Mouse (Mus musculus) ES-E14 (cell line): ENCODE results near the gene Atxn1. TPM values are rescaled to one million over a fixed set of nuclear protein-coding genes. Genes with fewer than 3 reads are reported as not detected.

Experiments used
- DNase-seq: peaks from one replicate; pipeline ENCODE4 v3.0.0-alpha.2; 2013; ENCODE audit warnings: low read depth, low spot score
- H3K27ac ChIP-seq: 2 replicates; pipeline ENCODE4 v1.5.1; 2012; ENCODE audit warnings: low read depth, mild to moderate bottlenecking, low read length, moderate library complexity, mixed read lengths; ENCODE audit not compliant: poor library complexity, insufficient read depth, severe bottlenecking
- H3K36me3 ChIP-seq: 2 replicates; pipeline ENCODE4 v1.6.1; 2012; ENCODE audit warnings: mild to moderate bottlenecking, low read length, moderate library complexity, mixed read lengths; ENCODE audit not compliant: control insufficient read depth, poor library complexity, insufficient read depth, severe bottlenecking
- H3K4me1 ChIP-seq, 2 experiments: fragments of 150-350 bp in 1 of 2; sonication (generic) in 1 of 2; 2 replicates each; pipeline ENCODE4 v1.6.1; 2012; ENCODE audit warnings: low read length in 2 of 2, mild to moderate bottlenecking in 1 of 2, mixed read lengths in 1 of 2; ENCODE audit not compliant: control insufficient read depth in 2 of 2, insufficient read depth in 2 of 2, poor library complexity in 1 of 2
- H3K4me3 ChIP-seq, 2 experiments: fragments of 150-350 bp in 1 of 2; sonication (generic) in 1 of 2; 2 replicates each; pipeline ENCODE4 v1.5.1; 2012; ENCODE audit warnings: low read length in 2 of 2, low read depth in 1 of 2, mild to moderate bottlenecking in 1 of 2, mixed read lengths in 1 of 2; ENCODE audit not compliant: insufficient read depth in 1 of 2, poor library complexity in 1 of 2, severe bottlenecking in 1 of 2
- H3K9ac ChIP-seq: 2 replicates; pipeline ENCODE4 v1.6.1; 2012; ENCODE audit warnings: low read depth, mild to moderate bottlenecking, low read length, mixed read lengths; ENCODE audit not compliant: poor library complexity, insufficient read depth, severe bottlenecking
- H3K9me3 ChIP-seq: fragments of 150-350 bp; sonication (generic); 2 replicates; pipeline ENCODE4 v1.6.1; 2012; ENCODE audit warnings: low read depth, mild to moderate bottlenecking, low read length; ENCODE audit not compliant: control insufficient read depth, insufficient read depth
- CHD2 ChIP-seq: IDR thresholded peaks from 2 replicates; pipeline ENCODE4 v1.6.1; 2014; ENCODE audit warnings: mild to moderate bottlenecking, low read depth, low read length, inconsistent platforms
- HCFC1 ChIP-seq: IDR thresholded peaks from 2 replicates; pipeline ENCODE4 v1.6.1; 2012; ENCODE audit warnings: low read length, inconsistent platforms, borderline replicate concordance; ENCODE audit not compliant: insufficient read depth
- MAFK ChIP-seq: IDR thresholded peaks from 2 replicates; pipeline ENCODE4 v1.6.1; 2014; ENCODE audit warnings: mild to moderate bottlenecking, low read depth, low read length, inconsistent platforms; ENCODE audit not compliant: insufficient read depth
- ZC3H11A ChIP-seq: IDR thresholded peaks from 2 replicates; pipeline ENCODE4 v1.6.1; 2012; ENCODE audit warnings: low read depth, mild to moderate bottlenecking, inconsistent platforms, low read length, borderline replicate concordance
- ZNF384 ChIP-seq: IDR thresholded peaks from 2 replicates; pipeline ENCODE4 v1.6.1; 2012; ENCODE audit warnings: low read depth, low read length, inconsistent platforms
- in situ Hi-C, 2 experiments: fragments of 600-800 bp; cut with MboI; formaldehyde crosslinking; loops; one replicate each; pipeline ENCODE4 v1.15.1; 2025; ENCODE audit warnings: low sequenced_read_pairs in 2 of 2, inconsistent platforms in 1 of 2; ENCODE audit not compliant: unreplicated experiment in 2 of 2
- total RNA-seq: library from RNA; depleted of rRNA; stranded (reverse); fragments of 300-350 nt; gene quantifications from 2 replicates; pipeline ENCODE4 v1.2.3, GENCODE M21; 2012

The Atxn1 gene
- total RNA-seq, 1 experiment, result 7.8 TPM

DNA sequence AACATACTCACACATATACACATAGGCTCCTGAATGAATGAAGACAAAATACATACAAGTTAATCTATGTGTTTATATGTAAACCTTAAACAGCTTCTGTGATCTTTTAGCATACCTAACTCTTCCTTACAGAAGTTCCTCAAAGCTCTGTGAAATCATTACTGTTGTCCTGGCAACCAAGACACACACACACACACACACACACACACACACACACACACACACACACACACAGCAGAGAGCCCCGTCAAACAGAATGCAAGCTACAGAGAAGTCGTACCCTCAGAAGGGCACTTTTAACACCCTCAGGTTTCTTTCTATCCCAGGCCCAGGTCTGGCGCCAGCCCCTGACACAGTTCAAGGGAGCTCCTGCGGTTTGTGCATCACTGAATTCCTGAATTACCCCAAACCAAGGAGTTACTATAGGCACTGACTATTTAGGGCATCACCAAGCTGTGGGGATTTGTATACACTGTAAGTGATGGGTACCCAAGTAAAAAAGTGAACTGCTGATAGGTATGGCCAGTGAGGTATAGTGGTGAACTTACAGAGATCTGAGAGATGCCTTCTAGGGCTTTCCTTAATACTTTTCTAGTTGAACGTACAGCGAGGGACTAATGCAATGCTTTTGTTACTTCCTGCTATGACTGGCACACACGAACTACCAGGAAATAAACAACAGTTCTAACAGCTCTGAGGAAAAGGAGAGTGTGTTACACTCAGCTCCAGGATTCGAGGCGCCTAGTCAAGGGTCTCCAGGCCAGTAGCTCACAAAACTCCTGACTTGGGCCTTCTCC lies 75.7 kb downstream of the Atxn1 start:
- H3K27ac ChIP-seq, result no peak overlapping the region
- in situ Hi-C loops, result no loop called here
- DNase-seq, result no peak
- H3K9ac ChIP-seq, result no peak overlapping the region
- no peaks in the 10 kb centered on the region for H3K4me1 ChIP-seq
- TF ChIP-seq CHD2 (no peak), ZC3H11A (no peak), MAFK (no peak), ZNF384 (no peak), HCFC1 (no peak)
- no peaks in the 10 kb centered on the region for H3K36me3 ChIP-seq
- no peak overlapping the region for H3K4me3 ChIP-seq
- H3K9me3 ChIP-seq, result no peaks in the 10 kb centered on the region

DNA sequence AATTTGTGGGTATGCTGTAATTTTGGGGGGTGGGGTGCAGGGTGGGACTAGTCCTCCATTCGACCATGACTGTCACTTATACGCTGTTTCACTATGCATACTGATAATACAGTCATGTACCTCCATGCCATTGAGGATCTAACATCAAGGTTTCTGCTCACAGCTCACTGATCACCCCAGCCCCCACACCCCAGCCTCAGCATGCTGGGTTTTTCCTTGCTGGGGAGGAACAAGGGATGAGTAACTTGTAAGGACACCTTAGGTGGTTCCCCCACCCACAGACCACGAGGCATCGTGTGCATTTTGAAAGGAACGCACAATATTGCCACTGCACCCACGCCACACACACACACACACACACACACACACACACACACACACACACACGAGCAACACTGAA lies 79.9 kb downstream of the Atxn1 start:
- in situ Hi-C loops, result no loop called here
- no peak overlapping the region for H3K4me3 ChIP-seq
- no peak overlapping the region for H3K27ac ChIP-seq
- DNase-seq, result no peak
- no peaks in the 10 kb centered on the region for H3K4me1 ChIP-seq
- no peaks in the 10 kb centered on the region for H3K9me3 ChIP-seq
- H3K9ac ChIP-seq, result no peak overlapping the region
- TF ChIP-seq ZNF384, result no peak
- no peak for TF ChIP-seq MAFK
- no peak for TF ChIP-seq HCFC1
- TF ChIP-seq CHD2, result no peak
- TF ChIP-seq ZC3H11A, result no peak
- no peaks in the 10 kb centered on the region for H3K36me3 ChIP-seq

DNA sequence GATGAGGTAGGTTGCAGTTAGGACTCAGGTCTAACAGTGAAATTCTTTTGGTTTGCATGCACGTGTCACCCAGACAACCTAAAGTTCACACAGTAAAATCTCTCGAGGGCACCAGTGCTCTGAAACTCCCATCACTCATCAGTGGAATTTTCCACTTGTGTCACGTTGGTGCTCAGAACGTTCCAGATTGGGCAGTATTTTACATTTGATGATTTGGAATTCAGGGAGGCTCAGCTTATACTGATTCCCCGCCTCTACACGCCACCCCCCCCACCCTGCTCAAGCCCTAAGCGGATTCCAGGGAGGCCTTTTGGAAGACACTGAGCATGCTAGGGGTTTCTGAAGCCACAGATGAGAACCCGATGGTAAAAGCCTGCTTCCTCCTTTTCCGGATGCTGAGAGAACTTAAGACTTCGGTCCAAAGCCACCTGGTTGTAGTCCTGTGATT lies 81.0 kb downstream of the Atxn1 start:
- no peak overlapping the region for H3K27ac ChIP-seq
- no peak overlapping the region for H3K4me3 ChIP-seq
- H3K9ac ChIP-seq, result no peak overlapping the region
- DNase-seq, result no peak
- in situ Hi-C loops, result no loop called here
- H3K9me3 ChIP-seq, result no peaks in the 10 kb centered on the region
- TF ChIP-seq ZC3H11A, result no peak
- no peak for TF ChIP-seq CHD2
- no peak for TF ChIP-seq ZNF384
- no peak for TF ChIP-seq MAFK
- TF ChIP-seq HCFC1, result no peak
- no peaks in the 10 kb centered on the region for H3K36me3 ChIP-seq
- no peaks in the 10 kb centered on the region for H3K4me1 ChIP-seq

GRCm38 (mm10) chr13:45882976-45883440 lies 81.8 kb downstream of the Atxn1 start:
- DNase-seq, result no peak

More at GRCm38 (mm10) chr13:45882976-45883440, 81.8 kb downstream of the Atxn1 start:
- no peak overlapping the region for H3K9ac ChIP-seq
- no peak overlapping the region for H3K27ac ChIP-seq
- no peak overlapping the region for H3K4me3 ChIP-seq
- in situ Hi-C loops, result no loop called here
- H3K9me3 ChIP-seq, result no peaks in the 10 kb centered on the region
- TF ChIP-seq MAFK (no peak), ZC3H11A (no peak), ZNF384 (no peak), HCFC1 (no peak), CHD2 (no peak)
- H3K36me3 ChIP-seq, result no peaks in the 10 kb centered on the region
- H3K4me1 ChIP-seq, result no peaks in the 10 kb centered on the region
